ENCODE assay signal across 23 mouse cellular contexts in genomic region chr11:23735820-23736470, GRCm38 (mm10). TPM values are rescaled to one million over a fixed set of nuclear protein-coding genes. Genes with fewer than 3 reads are reported as not detected.
DNase-seq lines count a peak whose midpoint lies in the region; ATAC-seq and TF ChIP-seq lines count a peak whose summit lies in the region.
"Had no signal": no experiment of that assay in that cellular context is flagged by ENCODE, and none has a peak within 500 bp of the region (broad histone marks: within the 10 kb centered on the region; RNA-seq: fewer than 3 reads in every experiment).

No protein-coding gene starts in this region.

- H3K9ac ChIP-seq in embryonic facial prominence, embryonic 14.5 days (ENCODE audit: low read depth, low read length) = no peak overlapping the region
- no peak overlapping the region for H3K9ac ChIP-seq in liver, adult 2 months (ENCODE audit: low read depth, low read length)
- H3K9ac ChIP-seq: hindbrain, embryonic 14.5 days; limb, embryonic 13.5 days; neural tube, embryonic 15.5 days; stomach, embryonic 15.5 days had no signal

- H3K36me3 ChIP-seq in embryonic facial prominence, embryonic 14.5 days (ENCODE audit: control insufficient read depth, insufficient read depth, low read length) = peaks cover 12% of the 10 kb centered on the region
- H3K36me3 ChIP-seq in embryonic facial prominence, embryonic 10.5 days (replicated peaks) = peaks cover 26% of the 10 kb centered on the region
- peaks cover 22% of the 10 kb centered on the region for H3K36me3 ChIP-seq in liver, adult 2 months (ENCODE audit: control insufficient read depth, insufficient read depth, low read length)
- H3K36me3 ChIP-seq: stomach, embryonic 15.5 days had no signal

- no peaks in the 10 kb centered on the region for H3K9me3 ChIP-seq in embryonic facial prominence, embryonic 14.5 days (ENCODE audit: control insufficient read depth, low read length)
- no peaks in the 10 kb centered on the region for H3K9me3 ChIP-seq in embryonic facial prominence, embryonic 10.5 days
- H3K9me3 ChIP-seq: limb, embryonic 13.5 days; neural tube, embryonic 15.5 days; stomach, embryonic 15.5 days had no signal

- no peak for ATAC-seq in embryonic facial prominence, embryonic 14.5 days (ENCODE audit: low read depth)
- ATAC-seq: intestine, embryonic 16.5 days had no signal

- no peak for TF ChIP-seq CTCF in liver, adult 2 months (IDR thresholded peaks at IDR 0.05; ENCODE audit: low read depth, low read length)
- no peak for TF ChIP-seq CTCF in lung, adult 2 months (IDR thresholded peaks at IDR 0.05; ENCODE audit: insufficient read depth, low read length)

- H3K79me2 ChIP-seq in liver, adult 2 months (ENCODE audit: control insufficient read depth, insufficient read depth, low read length) = no peaks in the 10 kb centered on the region

- no peaks in the 10 kb centered on the region for H3K27me3 ChIP-seq in embryonic facial prominence, embryonic 14.5 days (replicated peaks; ENCODE audit: control insufficient read depth, insufficient read depth, low read length)
- no peaks in the 10 kb centered on the region for H3K27me3 ChIP-seq in embryonic facial prominence, embryonic 10.5 days (replicated peaks; ENCODE audit: low read depth, poor library complexity, severe bottlenecking)
- no peaks in the 10 kb centered on the region for H3K27me3 ChIP-seq in liver, adult 2 months (ENCODE audit: control insufficient read depth, insufficient read depth, low read length)
- H3K27me3 ChIP-seq: limb, embryonic 13.5 days; neural tube, embryonic 15.5 days; stomach, embryonic 15.5 days had no signal

- H3K4me1 ChIP-seq in embryonic facial prominence, embryonic 14.5 days (ENCODE audit: control insufficient read depth, insufficient read depth, low read length) = no peaks in the 10 kb centered on the region
- H3K4me1 ChIP-seq in embryonic facial prominence, embryonic 10.5 days = no peaks in the 10 kb centered on the region
- no peaks in the 10 kb centered on the region for H3K4me1 ChIP-seq in liver, adult 2 months (ENCODE audit: control insufficient read depth, insufficient read depth, low read length)
- H3K4me1 ChIP-seq in lung, adult 2 months (ENCODE audit: control insufficient read depth, insufficient read depth, low read length) = no peaks in the 10 kb centered on the region; the same call in 1 of the 2 replicates
- H3K4me1 ChIP-seq: limb, embryonic 13.5 days; neural tube, embryonic 15.5 days; stomach, embryonic 15.5 days had no signal

- no peak overlapping the region for H3K27ac ChIP-seq in embryonic facial prominence, embryonic 14.5 days (replicated peaks; ENCODE audit: low read depth, low read length)
- H3K27ac ChIP-seq in embryonic facial prominence, embryonic 10.5 days (replicated peaks) = no peak overlapping the region
- H3K27ac ChIP-seq in liver, adult 2 months (replicated peaks; ENCODE audit: insufficient read depth, low read depth, low read length) = no peak overlapping the region
- H3K27ac ChIP-seq: hindbrain, embryonic 14.5 days; kidney, postnatal 0 days; layer of hippocampus, adult 2 months; limb, embryonic 13.5 days; macrophage; neural tube, embryonic 15.5 days; stomach, embryonic 15.5 days had no signal

- TF ChIP-seq POLR2A in liver, adult 2 months (IDR thresholded peaks at IDR 0.05; ENCODE audit: extremely low read depth, insufficient read depth, low read length) = no peak
- TF ChIP-seq POLR2A in lung, adult 2 months (IDR thresholded peaks at IDR 0.05; ENCODE audit: borderline replicate concordance, extremely low read depth, low read depth, low read length) = no peak

- no peak overlapping the region for H3K4me2 ChIP-seq in embryonic facial prominence, embryonic 14.5 days (ENCODE audit: low read depth, low read length)
- H3K4me2 ChIP-seq: heart, embryonic 11.5 days; hindbrain, embryonic 14.5 days; limb, embryonic 13.5 days; midbrain, embryonic 11.5 days; neural tube, embryonic 15.5 days; stomach, embryonic 15.5 days had no signal

- no peak overlapping the region for H3K4me3 ChIP-seq in embryonic facial prominence, embryonic 14.5 days (ENCODE audit: low read depth, low read length)
- H3K4me3 ChIP-seq in embryonic facial prominence, embryonic 10.5 days = no peak overlapping the region
- no peak overlapping the region for H3K4me3 ChIP-seq in liver, adult 2 months (ENCODE audit: insufficient read depth, low read depth, low read length)
- no peak overlapping the region for H3K4me3 ChIP-seq in lung, adult 2 months (replicated peaks; ENCODE audit: extremely low read depth, low read depth, low read length)
- H3K4me3 ChIP-seq: layer of hippocampus, adult 2 months; limb, embryonic 13.5 days; neural tube, embryonic 15.5 days; stomach, embryonic 15.5 days had no signal

- DNase-seq in embryonic facial prominence, embryonic 14.5 days (ENCODE audit: low spot score) = peak; percentile 7
- no peak for DNase-seq in embryonic facial prominence, embryonic 10.5 days (ENCODE audit: low spot score)
- peak; percentile 34 for DNase-seq in liver, adult 2 months (ENCODE audit: extremely low read depth, low read depth, low spot score)
- no peak for DNase-seq in liver
- peak; percentile 52 for DNase-seq in NIH3T3 (ENCODE audit: low read depth)
- DNase-seq in cerebellum, postnatal 10 days = peak; percentile 44 to 63
- DNase-seq in lung, adult 2 months = no peak
- DNase-seq in spleen, postnatal 10 days (ENCODE audit: low spot score in 2 of 2) = no peak
- DNase-seq: B cell, adult 2 months; gastrocnemius, postnatal 25 days; heart, postnatal 14 days; retina, postnatal 1 day; spleen, adult 18-20 months had no signal

RNA-seq across cellular contexts. Expression of gene Rel, which starts 34.8 kb away (rescaled TPM):
- polyA plus RNA-seq in embryonic facial prominence, embryonic 14.5 days (2014; fragmentation: Nextera tagmentation; extraction: Ambion mirVana) = 1.7 and 2.2 TPM in 2 replicates
- 0.79 and 0.91 TPM in 2 replicates for polyA plus RNA-seq in embryonic facial prominence, embryonic 10.5 days (2016; fragmentation: Nextera tagmentation; extraction: Ambion mirVana)
- 2.1 and 2.3 TPM in 2 replicates for total RNA-seq in liver, adult 2 months (2014; rRNA removed)
- 1.3 TPM in 2 replicates for polyA plus RNA-seq in liver, adult 2 months (2012; rRNA removed)
- polyA plus RNA-seq in lung, adult 2 months (2012; rRNA removed) = 2.5 and 4.1 TPM in 2 replicates

Comparison
In these comparisons a context has a peak if more than half of its experiments do, and no peak if none do; other contexts are left out.
1. DNase-seq: peak in embryonic facial prominence, embryonic 14.5 days (single experiment), liver, adult 2 months (single experiment), NIH3T3 (single experiment) and cerebellum, postnatal 10 days (2 of 2); none in embryonic facial prominence, embryonic 10.5 days (single experiment), liver (single experiment), lung, adult 2 months (single experiment) and spleen, postnatal 10 days (0 of 2).